Mouse (Mus musculus) limb, embryonic 12.5 days (tissue): ENCODE results near the gene Resp18. TPM values are rescaled to one million over a fixed set of nuclear protein-coding genes. Genes with fewer than 3 reads are reported as not detected.

Experiments used
- ATAC-seq: fragments of 200-750 bp; cut with Nextera tagmentation; 2 replicates; pipeline ENCODE4 v1.8.0; 2017; ENCODE audit warnings: low read depth, moderate TSS enrichment; ENCODE audit not compliant: insufficient number of reproducible peaks, insufficient read depth, low FRiP score, low TSS enrichment
- H3K27ac ChIP-seq: fragments of 300-500 bp; sonication (generic); 2 replicates; pipeline ENCODE4 v1.5.1; 2016; ENCODE audit warnings: mild to moderate bottlenecking, moderate library complexity
- H3K27me3 ChIP-seq: fragments of 300-500 bp; sonication (generic); 2 replicates; pipeline ENCODE4 v1.6.1; 2016; ENCODE audit warnings: mild to moderate bottlenecking, moderate library complexity
- H3K36me3 ChIP-seq: fragments of 300-500 bp; sonication (generic); 2 replicates; pipeline ENCODE4 v1.6.1; 2016; ENCODE audit warnings: mild to moderate bottlenecking, moderate library complexity
- H3K4me1 ChIP-seq: fragments of 300-500 bp; sonication (generic); replicated peaks from 2 replicates; pipeline ENCODE4 v1.6.1; 2016
- H3K4me2 ChIP-seq: fragments of 300-500 bp; sonication (generic); 2 replicates; pipeline ENCODE4 v1.6.1; 2016; ENCODE audit warnings: mild to moderate bottlenecking, moderate library complexity
- H3K4me3 ChIP-seq: fragments of 300-500 bp; sonication (generic); replicated peaks from 2 replicates; pipeline ENCODE4 v1.5.1; 2016; ENCODE audit warnings: mild to moderate bottlenecking
- H3K9ac ChIP-seq: fragments of 300-500 bp; sonication (generic); replicated peaks from 2 replicates; pipeline ENCODE4 v1.6.1; 2016; ENCODE audit warnings: mild to moderate bottlenecking, moderate library complexity
- H3K9me3 ChIP-seq: fragments of 300-500 bp; sonication (generic); 2 replicates; pipeline ENCODE4 v1.6.1; 2016; ENCODE audit warnings: mild to moderate bottlenecking, moderate library complexity
- WGBS: fragments of 180-500 bp; shearing (Covaris S2); methylation state at CpG from one replicate; pipeline ENCODE4 v1.1.7; 2016; 5-methylcytosine and 5-hydroxymethylcytosine counted together
- polyA plus RNA-seq: library from polyadenylated mRNA; unstranded; fragments of >200 nt; fragmentation: Nextera tagmentation; extraction: Ambion mirVana; gene quantifications from 2 replicates; pipeline ENCODE4 v1.2.1, GENCODE M21; 2016

Gene Resp18
- polyA plus RNA-seq, 1 experiment from 2014 or later = 0.83 TPM

DNA sequence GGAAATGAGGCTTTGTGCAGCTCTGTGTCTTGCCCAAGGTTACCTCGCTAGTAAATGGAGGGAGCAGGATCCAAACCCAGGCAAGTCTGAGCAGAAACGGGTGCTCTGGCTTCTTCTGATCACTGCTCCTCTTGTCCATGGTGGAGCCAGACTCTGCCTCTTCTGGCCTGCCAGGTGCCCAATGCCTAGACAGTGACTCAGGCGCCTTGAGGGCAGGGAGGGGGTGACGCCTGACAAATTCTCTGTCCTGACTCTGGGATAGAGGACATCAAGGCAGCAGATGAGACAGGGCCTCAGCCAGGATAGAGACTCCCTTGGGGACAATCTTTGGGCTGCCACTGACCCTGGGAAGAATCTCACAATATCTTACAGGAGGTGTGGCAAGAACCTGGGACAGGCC is 47.0 kb downstream of the Resp18 start:
- H3K4me3 ChIP-seq = no peak overlapping the region
- no peak overlapping the region for H3K4me2 ChIP-seq
- no peak overlapping the region for H3K9ac ChIP-seq
- H3K27ac ChIP-seq = no peak overlapping the region
- 73% methylated on average over 4 of the region's 4 CpGs for WGBS
- ATAC-seq = no peak
- H3K36me3 ChIP-seq = no peaks in the 10 kb centered on the region
- H3K9me3 ChIP-seq = no peaks in the 10 kb centered on the region
- 0 out of 2 replicates have a peak, but pooled peaks cover 2% of the 10 kb centered on the region for H3K27me3 ChIP-seq
- H3K4me1 ChIP-seq = peaks cover 5% of the 10 kb centered on the region

DNA sequence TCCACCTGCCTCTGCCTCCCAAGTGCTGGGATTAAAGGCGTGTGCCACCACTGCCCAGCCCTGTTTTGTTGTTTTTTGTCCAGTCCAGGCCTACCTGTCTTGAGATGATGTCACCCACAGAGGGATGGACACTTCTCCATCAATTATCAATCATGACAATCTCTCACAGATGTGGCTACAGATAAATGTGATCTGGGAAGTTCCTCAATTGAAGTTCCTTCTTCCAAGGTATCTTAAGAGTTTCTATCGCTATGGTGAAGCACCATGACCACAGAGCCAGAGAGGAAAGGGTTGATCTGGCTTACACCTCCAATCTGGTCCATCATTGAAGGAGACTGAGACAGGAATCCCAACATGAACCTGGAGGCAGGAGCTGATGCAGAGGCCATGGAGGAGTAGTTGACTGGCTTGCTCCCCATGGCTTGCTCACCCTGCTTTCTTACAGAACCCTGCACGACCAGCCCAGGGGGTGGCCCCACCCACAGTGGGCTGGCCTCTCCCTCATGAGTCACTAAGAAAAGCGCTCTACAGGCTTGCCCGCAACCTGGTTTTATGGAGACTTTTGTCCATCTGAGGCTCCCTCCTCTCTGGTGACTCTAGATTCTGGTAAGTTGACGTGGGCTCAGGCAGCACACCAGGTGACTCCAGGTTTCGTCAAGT is 47.8 kb downstream of the Resp18 start:
- ATAC-seq = no peak
- Histone ChIP-seq H3K9me3 (no peaks in the 10 kb centered on the region), H3K4me2 (no peak overlapping the region), H3K27ac (no peak overlapping the region), H3K4me1 (no peaks in the 10 kb centered on the region), H3K9ac (no peak overlapping the region), H3K27me3 (0 out of 2 replicates have a peak, but pooled peaks cover 3% of the 10 kb centered on the region), H3K4me3 (no peak overlapping the region), H3K36me3 (no peaks in the 10 kb centered on the region)
- 72% methylated on average over 7 of the region's 7 CpGs for WGBS

DNA sequence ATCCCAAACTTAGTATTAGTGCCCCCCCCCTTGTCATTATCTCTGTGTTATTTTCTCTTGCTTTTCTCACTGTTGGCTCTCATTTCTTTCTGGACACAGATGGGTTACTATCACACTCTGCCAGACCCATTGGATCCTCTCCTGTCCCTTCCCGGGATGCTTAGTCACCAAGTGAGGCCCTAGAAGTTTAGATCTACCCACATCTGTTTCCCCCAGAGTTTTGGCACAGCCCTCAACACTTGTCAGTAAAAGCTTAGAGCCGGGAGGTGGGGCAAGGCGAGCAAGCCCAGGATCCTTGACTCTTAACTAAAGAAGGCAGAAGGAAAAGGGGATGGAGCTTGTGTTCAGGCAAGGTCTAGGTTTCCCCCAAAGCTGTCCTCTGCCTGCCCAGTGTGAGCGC is 49.1 kb downstream of the Resp18 start:
- 72% methylated on average over 4 of the region's 4 CpGs for WGBS
- H3K9me3 ChIP-seq = no peaks in the 10 kb centered on the region
- H3K9ac ChIP-seq = no peak overlapping the region

DNA sequence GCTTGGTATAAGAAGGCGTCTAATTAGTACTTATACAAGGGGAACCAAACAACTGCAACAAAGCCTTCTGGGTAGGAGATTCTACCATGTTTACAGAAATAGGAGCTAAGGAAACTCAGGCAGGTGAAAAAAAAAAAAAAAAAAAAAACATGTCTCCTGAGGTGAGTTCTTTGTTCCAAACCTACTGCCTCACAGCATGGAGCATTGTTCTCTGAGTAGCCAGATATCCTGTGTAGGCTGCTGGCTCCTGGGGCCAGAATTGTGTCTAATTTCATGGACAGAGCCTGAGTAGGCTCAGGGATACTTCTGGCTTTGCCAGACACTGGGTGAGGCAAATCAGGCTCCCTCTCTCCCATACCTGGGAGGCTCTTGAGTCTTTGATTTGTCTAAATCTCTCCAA is 50.6 kb downstream of the Resp18 start:
- Histone ChIP-seq H3K27me3 (0 out of 2 replicates have a peak, but pooled peaks cover 7% of the 10 kb centered on the region), H3K36me3 (no peaks in the 10 kb centered on the region), H3K4me2 (no peak overlapping the region), H3K27ac (no peak overlapping the region), H3K9me3 (no peaks in the 10 kb centered on the region), H3K4me1 (no peaks in the 10 kb centered on the region), H3K9ac (no peak overlapping the region), H3K4me3 (no peak overlapping the region)
- WGBS = 67% methylated on average over 1 of the region's 1 CpGs
- ATAC-seq = no peak

More for the DNA sequence above, 49.1 kb downstream of the Resp18 start:
- no peak overlapping the region for H3K4me3 ChIP-seq
- no peaks in the 10 kb centered on the region for H3K36me3 ChIP-seq
- no peak for ATAC-seq
- 0 out of 2 replicates have a peak, but pooled peaks cover 3% of the 10 kb centered on the region for H3K27me3 ChIP-seq
- no peak overlapping the region for H3K27ac ChIP-seq
- H3K4me1 ChIP-seq = no peaks in the 10 kb centered on the region
- no peak overlapping the region for H3K4me2 ChIP-seq

DNA sequence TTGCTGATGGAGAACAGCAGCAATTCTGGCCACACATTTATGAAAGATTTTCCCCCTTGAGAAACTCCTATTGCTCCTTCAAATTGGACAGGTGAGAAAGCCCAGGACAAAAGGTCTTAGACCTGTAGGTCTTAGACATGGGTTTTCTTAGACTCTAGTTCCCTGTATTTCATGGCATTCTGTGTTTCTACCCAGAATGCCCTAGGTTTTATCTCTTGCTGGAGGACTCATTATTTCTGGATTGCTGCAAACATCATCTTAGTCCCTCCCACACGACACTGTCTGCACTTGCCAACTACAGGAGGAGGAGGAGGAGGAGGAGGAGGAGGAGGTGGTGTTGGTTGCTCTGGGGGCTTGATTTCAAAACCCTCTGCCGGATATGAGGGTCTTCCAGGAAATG is 52.1 kb downstream of the Resp18 start:
- Histone ChIP-seq H3K36me3 (no peaks in the 10 kb centered on the region), H3K27me3 (peaks cover 22% of the 10 kb centered on the region), H3K9ac (no peak overlapping the region), H3K27ac (no peak overlapping the region), H3K4me1 (no peaks in the 10 kb centered on the region), H3K4me3 (no peak overlapping the region), H3K4me2 (no peak overlapping the region), H3K9me3 (no peaks in the 10 kb centered on the region)
- WGBS = 83% methylated on average over 2 of the region's 2 CpGs
- ATAC-seq = no peak

DNA sequence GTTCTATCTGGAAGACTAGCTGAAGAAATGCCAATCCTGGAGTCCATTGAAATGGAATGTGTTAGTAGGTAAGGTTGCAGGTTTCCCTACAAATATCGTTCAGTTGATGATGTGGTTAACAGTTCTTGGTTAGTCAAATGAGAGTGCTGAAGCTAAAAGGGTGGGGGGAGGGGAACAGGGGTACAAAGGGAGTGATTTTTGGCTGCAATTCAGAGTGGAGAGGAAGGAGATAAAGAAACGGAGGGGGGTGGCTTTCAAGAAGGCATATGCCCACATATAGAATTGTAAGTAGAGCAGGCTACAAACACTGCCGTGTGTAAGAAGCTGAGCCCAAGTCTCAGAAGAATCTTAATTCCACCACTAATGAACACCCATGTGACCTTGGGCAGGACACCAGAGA is 52.7 kb downstream of the Resp18 start:
- H3K9me3 ChIP-seq = no peaks in the 10 kb centered on the region
- WGBS = 77% methylated on average over 3 of the region's 3 CpGs
- H3K4me2 ChIP-seq = no peak overlapping the region
- no peak overlapping the region for H3K27ac ChIP-seq
- H3K9ac ChIP-seq = no peak overlapping the region
- no peaks in the 10 kb centered on the region for H3K4me1 ChIP-seq
- H3K4me3 ChIP-seq = no peak overlapping the region
- no peak for ATAC-seq
- peaks cover 29% of the 10 kb centered on the region for H3K27me3 ChIP-seq
- no peaks in the 10 kb centered on the region for H3K36me3 ChIP-seq

DNA sequence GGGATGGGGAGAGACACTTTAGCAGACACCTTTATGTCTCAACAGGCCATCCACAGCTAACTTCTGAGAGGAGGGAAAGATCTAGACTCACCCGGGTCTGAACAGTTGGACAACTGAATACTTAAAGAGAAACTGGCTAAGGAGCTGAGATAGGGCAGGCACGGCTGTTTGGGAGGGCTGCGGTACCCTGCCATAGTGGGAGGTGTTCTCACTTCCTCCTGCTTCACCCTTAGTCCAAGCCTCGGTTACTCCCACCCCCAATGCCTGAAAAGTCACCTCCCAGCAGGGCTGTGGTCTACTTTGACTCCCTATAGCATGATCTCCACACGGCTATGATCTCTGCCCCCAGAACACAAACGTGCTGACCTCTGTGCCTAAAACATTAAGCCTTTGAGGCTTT is 54.7 kb downstream of the Resp18 start:
- Histone ChIP-seq H3K27ac (no peak overlapping the region), H3K4me2 (no peak overlapping the region), H3K9me3 (no peaks in the 10 kb centered on the region), H3K4me1 (peaks cover 12% of the 10 kb centered on the region), H3K27me3 (peaks cover 48% of the 10 kb centered on the region), H3K9ac (no peak overlapping the region), H3K36me3 (no peaks in the 10 kb centered on the region), H3K4me3 (no peak overlapping the region)
- 66% methylated on average over 6 of the region's 6 CpGs for WGBS
- no peak for ATAC-seq

DNA sequence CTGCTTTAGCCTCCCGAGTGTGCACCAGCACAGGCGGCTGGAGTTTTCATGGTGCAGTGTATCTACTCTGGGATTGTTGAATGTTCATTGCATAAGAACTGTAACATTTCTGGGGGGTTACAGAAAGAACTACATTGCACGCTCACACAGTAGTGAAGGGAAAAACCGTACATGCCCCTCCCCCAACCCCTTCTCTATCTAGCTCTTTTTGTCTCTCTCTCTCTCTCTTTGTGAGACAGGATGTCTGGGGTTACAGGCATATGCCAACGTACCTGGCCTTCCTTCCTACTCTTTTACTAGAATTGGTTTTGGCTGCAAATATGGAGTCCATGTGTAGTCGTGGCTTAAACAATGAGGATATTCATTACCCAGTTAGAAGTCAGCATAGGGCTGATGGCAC is 55.3 kb downstream of the Resp18 start:
- H3K4me2 ChIP-seq = no peak overlapping the region
- no peak overlapping the region for H3K27ac ChIP-seq
- H3K9ac ChIP-seq = no peak overlapping the region
- ATAC-seq = no peak
- WGBS = 80% methylated on average over 6 of the region's 6 CpGs
- H3K36me3 ChIP-seq = no peaks in the 10 kb centered on the region
- peaks cover 54% of the 10 kb centered on the region for H3K27me3 ChIP-seq
- H3K9me3 ChIP-seq = no peaks in the 10 kb centered on the region
- peaks cover 18% of the 10 kb centered on the region for H3K4me1 ChIP-seq
- no peak overlapping the region for H3K4me3 ChIP-seq

Other genes starting within 250 kb of the Resp18 start
- 12.0 and 12.1 TPM in 2 replicates for gene Nhej1, start 153.2 kb downstream of the Resp18 start, polyA plus RNA-seq
- 0.10 TPM in 1 of 2 replicates, not detected in the other for gene Slc23a3, start 144.5 kb downstream of the Resp18 start, polyA plus RNA-seq
- 40.4 and 41.1 TPM in 2 replicates for gene Cnppd1, start 135.7 kb downstream of the Resp18 start, polyA plus RNA-seq
- gene Retreg2, start 135.6 kb downstream of the Resp18 start, polyA plus RNA-seq = 36.9 and 38.0 TPM in 2 replicates
- 34.9 and 37.1 TPM in 2 replicates for gene Zfand2b, start 109.8 kb downstream of the Resp18 start, polyA plus RNA-seq
- gene Abcb6, start 98.0 kb downstream of the Resp18 start, polyA plus RNA-seq = 36.3 and 41.1 TPM in 2 replicates
- 26.6 and 27.8 TPM in 2 replicates for gene Ankzf1, start 86.3 kb downstream of the Resp18 start, polyA plus RNA-seq
- gene Atg9a, start 86.2 kb downstream of the Resp18 start, polyA plus RNA-seq = 22.0 and 24.1 TPM in 2 replicates
- gene Glb1l, start 67.6 kb downstream of the Resp18 start, polyA plus RNA-seq = 19.3 and 20.6 TPM in 2 replicates
- gene Stk16, start 67.6 kb downstream of the Resp18 start, polyA plus RNA-seq = 131 and 134 TPM in 2 replicates
- gene Tuba4a, start 58.5 kb downstream of the Resp18 start, polyA plus RNA-seq = 14.5 and 15.8 TPM in 2 replicates
- gene A630095N17Rik, start 46.3 kb downstream of the Resp18 start, polyA plus RNA-seq = not detected in 2 replicates
- gene Dnajb2, start 42.0 kb downstream of the Resp18 start, polyA plus RNA-seq = 40.7 and 42.8 TPM in 2 replicates
- gene Ptprn, start 13.9 kb downstream of the Resp18 start, polyA plus RNA-seq = 0.20 and 0.35 TPM in 2 replicates
- 111 TPM in 2 replicates for gene Dnpep, start 39.6 kb upstream of the Resp18 start, polyA plus RNA-seq
- 23.5 and 25.3 TPM in 2 replicates for gene Des, start 81.9 kb upstream of the Resp18 start, polyA plus RNA-seq
- 30.4 and 30.7 TPM in 2 replicates for gene Speg, start 96.9 kb upstream of the Resp18 start, polyA plus RNA-seq
- 49.1 and 61.0 TPM in 2 replicates for gene Gmppa, start 157.5 kb upstream of the Resp18 start, polyA plus RNA-seq
- gene Asic4, start 172.0 kb upstream of the Resp18 start, polyA plus RNA-seq = 0.50 and 0.78 TPM in 2 replicates
- gene Chpf, start 200.9 kb upstream of the Resp18 start, polyA plus RNA-seq = 22.1 and 27.1 TPM in 2 replicates
- 0.36 and 0.74 TPM in 2 replicates for gene Tmem198, start 201.1 kb upstream of the Resp18 start, polyA plus RNA-seq
- gene Obsl1, start 228.0 kb upstream of the Resp18 start, polyA plus RNA-seq = 98.3 and 104 TPM in 2 replicates
- gene Inha, start 228.7 kb upstream of the Resp18 start, polyA plus RNA-seq = 9.5 and 11.9 TPM in 2 replicates
- gene Stk11ip, start 243.1 kb upstream of the Resp18 start, polyA plus RNA-seq = 29.3 and 30.3 TPM in 2 replicates